Mouse (Mus musculus): ENCODE data around the gene Gzma. TPM values are rescaled to one million over a fixed set of nuclear protein-coding genes. Genes with fewer than 3 reads are reported as not detected.
A peak's percentile ranks its signal among the peaks of the same experiment; 100 is the strongest.

Gzma gene
- 92.2 TPM in 1 of 2 replicates, not detected in the other for polyA plus RNA-seq (2015; fragmentation: Nextera tagmentation; extraction: Ambion mirVana)

- no peak within 1 kb of the TSS for H3K27ac ChIP-seq (replicated peaks)
- H3K9ac ChIP-seq (replicated peaks): no peak within 1 kb of the TSS
- 90% methylated on average over 6 of the region's 6 CpGs for WGBS
- H3K36me3 ChIP-seq: no peaks in the 10 kb centered on the region
- H3K4me1 ChIP-seq: no peaks in the 10 kb centered on the region
- no peak for ATAC-seq (ENCODE audit: low FRiP score)
- no peaks in the 10 kb centered on the region for H3K9me3 ChIP-seq (replicated peaks)
- H3K4me3 ChIP-seq (replicated peaks): no peak within 1 kb of the TSS
- H3K4me2 ChIP-seq: no peak within 1 kb of the TSS
- H3K27me3 ChIP-seq (replicated peaks): no peaks in the 10 kb centered on the region
Measured at GRCm38 (mm10) chr13:113100879-113101278, at the start of gene Gzma. Gzma (minus strand) TSS chr13:113100981.

- no peaks in the 10 kb centered on the region for H3K9me3 ChIP-seq (replicated peaks)
- no peaks in the 10 kb centered on the region for H3K4me1 ChIP-seq
- H3K36me3 ChIP-seq: no peaks in the 10 kb centered on the region
- no peak overlapping the region for H3K27ac ChIP-seq (replicated peaks)
- ATAC-seq (ENCODE audit: low FRiP score): no peak
- no peak overlapping the region for H3K9ac ChIP-seq (replicated peaks)
- 92% methylated on average over 1 of the region's 1 CpGs for WGBS
- H3K4me3 ChIP-seq (replicated peaks): no peak overlapping the region
- H3K27me3 ChIP-seq (replicated peaks): no peaks in the 10 kb centered on the region
- H3K4me2 ChIP-seq: no peak overlapping the region
Measured at GRCm38 (mm10) chr13:113139597-113139996, 38.8 kb upstream of the Gzma start.

- no peak overlapping the region for H3K4me2 ChIP-seq
- no peak overlapping the region for H3K4me3 ChIP-seq (replicated peaks)
- H3K27me3 ChIP-seq (replicated peaks): no peaks in the 10 kb centered on the region
- no peak overlapping the region for H3K9ac ChIP-seq (replicated peaks)
- no peak overlapping the region for H3K27ac ChIP-seq (replicated peaks)
- no peaks in the 10 kb centered on the region for H3K9me3 ChIP-seq (replicated peaks)
- H3K36me3 ChIP-seq: no peaks in the 10 kb centered on the region
- peak; percentile 88 for ATAC-seq (ENCODE audit: low FRiP score)
- no peaks in the 10 kb centered on the region for H3K4me1 ChIP-seq
- WGBS: 88% methylated on average over 1 of the region's 1 CpGs
Measured at GRCm38 (mm10) chr13:113129974-113130373, 29.2 kb upstream of the Gzma start.

GRCm38 (mm10) chr13:113121326-113121725 lies 20.5 kb upstream of the Gzma start:
- 89% methylated on average over 14 of the region's 14 CpGs for WGBS

GRCm38 (mm10) chr13:113120324-113121237 lies 19.8 kb upstream of the Gzma start:
- Histone ChIP-seq H3K36me3 (no peaks in the 10 kb centered on the region), H3K9me3 (replicated peaks) (no peaks in the 10 kb centered on the region), H3K4me3 (replicated peaks) (no peak overlapping the region), H3K9ac (replicated peaks) (no peak overlapping the region), H3K27me3 (replicated peaks) (no peaks in the 10 kb centered on the region), H3K4me1 (no peaks in the 10 kb centered on the region), H3K27ac (replicated peaks) (no peak overlapping the region), H3K4me2 (no peak overlapping the region)
- 88% methylated on average over 17 of the region's 17 CpGs for WGBS
- ATAC-seq (ENCODE audit: low FRiP score): no peak

More at GRCm38 (mm10) chr13:113121326-113121725, 20.5 kb upstream of the Gzma start:
- no peak overlapping the region for H3K4me2 ChIP-seq
- ATAC-seq (ENCODE audit: low FRiP score): no peak
- H3K4me3 ChIP-seq (replicated peaks): no peak overlapping the region
- H3K36me3 ChIP-seq: no peaks in the 10 kb centered on the region
- no peaks in the 10 kb centered on the region for H3K4me1 ChIP-seq
- H3K9me3 ChIP-seq (replicated peaks): no peaks in the 10 kb centered on the region
- no peaks in the 10 kb centered on the region for H3K27me3 ChIP-seq (replicated peaks)
- H3K9ac ChIP-seq (replicated peaks): no peak overlapping the region
- no peak overlapping the region for H3K27ac ChIP-seq (replicated peaks)

- no peak overlapping the region for H3K27ac ChIP-seq (replicated peaks)
- no peaks in the 10 kb centered on the region for H3K36me3 ChIP-seq
- no peaks in the 10 kb centered on the region for H3K9me3 ChIP-seq (replicated peaks)
- no peak for ATAC-seq (ENCODE audit: low FRiP score)
- no peak overlapping the region for H3K9ac ChIP-seq (replicated peaks)
- H3K27me3 ChIP-seq (replicated peaks): no peaks in the 10 kb centered on the region
- H3K4me3 ChIP-seq (replicated peaks): no peak overlapping the region
- no peaks in the 10 kb centered on the region for H3K4me1 ChIP-seq
- no peak overlapping the region for H3K4me2 ChIP-seq
- 46% methylated on average over 4 of the region's 4 CpGs for WGBS
Measured at GRCm38 (mm10) chr13:113118977-113119376, 18.2 kb upstream of the Gzma start.

GRCm38 (mm10) chr13:113104759-113105158 lies 4.0 kb upstream of the Gzma start:
- H3K4me2 ChIP-seq: no peak overlapping the region
- no peaks in the 10 kb centered on the region for H3K9me3 ChIP-seq (replicated peaks)
- no peaks in the 10 kb centered on the region for H3K36me3 ChIP-seq
- H3K27ac ChIP-seq (replicated peaks): no peak overlapping the region
- no peaks in the 10 kb centered on the region for H3K27me3 ChIP-seq (replicated peaks)
- H3K4me1 ChIP-seq: no peaks in the 10 kb centered on the region
- H3K4me3 ChIP-seq (replicated peaks): no peak overlapping the region
- 91% methylated on average over 10 of the region's 10 CpGs for WGBS
- no peak overlapping the region for H3K9ac ChIP-seq (replicated peaks)
- ATAC-seq (ENCODE audit: low FRiP score): no peak

GRCm38 (mm10) chr13:113101804-113102203 lies 1.0 kb upstream of the Gzma start:
- H3K4me2 ChIP-seq: no peak overlapping the region
- no peak overlapping the region for H3K9ac ChIP-seq (replicated peaks)
- no peak for ATAC-seq (ENCODE audit: low FRiP score)
- no peak overlapping the region for H3K4me3 ChIP-seq (replicated peaks)
- no peaks in the 10 kb centered on the region for H3K27me3 ChIP-seq (replicated peaks)
- H3K9me3 ChIP-seq (replicated peaks): no peaks in the 10 kb centered on the region
- 84% methylated on average over 10 of the region's 10 CpGs for WGBS
- H3K36me3 ChIP-seq: no peaks in the 10 kb centered on the region
- H3K4me1 ChIP-seq: no peaks in the 10 kb centered on the region
- no peak overlapping the region for H3K27ac ChIP-seq (replicated peaks)

GRCm38 (mm10) chr13:113098406-113098805 lies 2.4 kb downstream of the Gzma start:
- no peaks in the 10 kb centered on the region for H3K4me1 ChIP-seq
- H3K9ac ChIP-seq (replicated peaks): no peak overlapping the region
- ATAC-seq (ENCODE audit: low FRiP score): no peak
- 90% methylated on average over 2 of the region's 2 CpGs for WGBS
- no peak overlapping the region for H3K27ac ChIP-seq (replicated peaks)
- no peak overlapping the region for H3K4me2 ChIP-seq
- no peaks in the 10 kb centered on the region for H3K27me3 ChIP-seq (replicated peaks)
- no peaks in the 10 kb centered on the region for H3K9me3 ChIP-seq (replicated peaks)
- no peak overlapping the region for H3K4me3 ChIP-seq (replicated peaks)
- no peaks in the 10 kb centered on the region for H3K36me3 ChIP-seq

- WGBS: 77% methylated on average over 3 of the region's 3 CpGs
- Histone ChIP-seq H3K36me3 (no peaks in the 10 kb centered on the region), H3K4me3 (replicated peaks) (no peak overlapping the region), H3K4me1 (no peaks in the 10 kb centered on the region), H3K4me2 (no peak overlapping the region), H3K27ac (replicated peaks) (no peak overlapping the region), H3K27me3 (replicated peaks) (no peaks in the 10 kb centered on the region), H3K9ac (replicated peaks) (no peak overlapping the region), H3K9me3 (replicated peaks) (no peaks in the 10 kb centered on the region)
- no peak for ATAC-seq (ENCODE audit: low FRiP score)
Measured at GRCm38 (mm10) chr13:113097011-113097410, 3.8 kb downstream of the Gzma start.

GRCm38 (mm10) chr13:113094618-113095017 lies 6.2 kb downstream of the Gzma start:
- Histone ChIP-seq H3K9ac (replicated peaks) (no peak overlapping the region), H3K9me3 (replicated peaks) (no peaks in the 10 kb centered on the region), H3K36me3 (no peaks in the 10 kb centered on the region), H3K4me2 (no peak overlapping the region), H3K4me3 (replicated peaks) (no peak overlapping the region), H3K27ac (replicated peaks) (no peak overlapping the region), H3K27me3 (replicated peaks) (no peaks in the 10 kb centered on the region), H3K4me1 (no peaks in the 10 kb centered on the region)
- WGBS: 68% methylated on average over 1 of the region's 1 CpGs
- no peak for ATAC-seq (ENCODE audit: low FRiP score)

GRCm38 (mm10) chr13:113090489-113090888 lies 10.3 kb downstream of the Gzma start:
- Histone ChIP-seq H3K9ac (replicated peaks) (no peak overlapping the region), H3K36me3 (no peaks in the 10 kb centered on the region), H3K4me1 (no peaks in the 10 kb centered on the region), H3K27ac (replicated peaks) (no peak overlapping the region), H3K27me3 (replicated peaks) (no peaks in the 10 kb centered on the region), H3K4me3 (replicated peaks) (no peak overlapping the region), H3K9me3 (replicated peaks) (no peaks in the 10 kb centered on the region), H3K4me2 (no peak overlapping the region)
- no peak for ATAC-seq (ENCODE audit: low FRiP score)
- WGBS: 84% methylated on average over 8 of the region's 8 CpGs

Measured in neural tube, embryonic 15.5 days (tissue).